Mouse (Mus musculus): ENCODE results near the gene Apba2.

The Apba2 gene

GRCm38 (mm10) chr7:64665120-64665519 is 163.6 kb downstream of the Apba2 start:
- DNase-seq = no peak

DNA sequence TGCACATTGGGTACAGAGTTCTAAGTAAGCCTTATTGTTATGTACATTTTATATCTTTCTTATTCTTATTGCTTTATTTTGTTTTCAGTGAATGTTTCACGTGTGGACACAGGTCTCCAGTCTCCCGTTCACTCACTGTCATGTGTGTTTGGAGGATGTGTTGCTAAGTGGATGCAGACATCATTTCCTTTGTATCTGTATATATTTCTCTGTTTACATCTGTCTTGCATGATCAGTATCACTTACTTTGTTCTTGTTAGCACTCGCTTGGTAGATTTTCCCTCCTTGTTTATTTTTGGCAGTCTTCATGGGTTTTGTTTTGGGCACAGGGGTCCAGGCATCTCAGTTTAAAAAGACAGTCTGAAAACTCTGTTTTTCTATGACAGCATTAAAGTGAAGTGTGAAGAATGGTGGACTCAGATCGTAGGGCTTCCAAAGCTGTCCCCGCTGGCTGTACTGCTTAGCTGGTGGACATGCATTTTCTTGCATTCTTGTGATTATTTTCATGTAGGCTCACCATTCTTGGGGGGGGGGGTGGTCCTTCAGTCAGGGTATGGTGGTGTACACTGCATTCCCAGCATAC is 164.3 kb downstream of the Apba2 start:
- DNase-seq = no peak

- no peak for DNase-seq
Measured at GRCm38 (mm10) chr7:64667959-64668358, 166.5 kb downstream of the Apba2 start.

DNA sequence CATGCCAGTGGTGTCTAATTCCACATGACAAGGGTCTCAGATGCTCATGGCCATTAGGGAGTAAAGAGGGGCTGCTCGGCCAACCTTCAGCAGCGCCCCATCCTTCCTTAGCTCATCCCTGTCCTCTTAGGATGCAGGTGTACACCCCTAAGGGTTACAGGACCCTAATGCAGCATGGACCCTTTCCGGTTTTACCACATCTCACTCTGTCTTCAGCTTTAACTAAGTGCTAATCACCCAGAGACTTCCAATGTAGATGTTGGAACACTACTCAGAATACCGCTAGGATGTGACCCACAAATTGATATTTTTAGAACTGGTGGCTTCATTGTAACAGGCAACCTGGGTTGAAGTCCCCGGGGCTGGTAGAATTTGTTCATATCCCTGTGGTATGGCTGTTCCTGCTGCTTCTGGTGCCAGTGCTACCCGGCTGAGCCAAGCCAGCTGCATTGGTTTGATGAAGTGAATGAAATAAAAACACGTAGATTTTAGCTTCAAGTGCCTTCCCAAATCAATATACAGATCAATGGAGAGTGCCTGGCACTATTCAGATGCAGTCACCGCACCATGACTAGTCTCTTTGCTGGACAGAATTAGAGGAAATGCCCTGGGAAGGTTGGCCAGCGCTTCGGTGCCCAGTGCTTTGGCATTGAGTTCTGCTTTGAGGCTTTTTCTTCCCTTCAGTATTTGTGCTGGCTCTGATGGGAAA is 178.4 kb downstream of the Apba2 start:
- DNase-seq = no peak

DNA sequence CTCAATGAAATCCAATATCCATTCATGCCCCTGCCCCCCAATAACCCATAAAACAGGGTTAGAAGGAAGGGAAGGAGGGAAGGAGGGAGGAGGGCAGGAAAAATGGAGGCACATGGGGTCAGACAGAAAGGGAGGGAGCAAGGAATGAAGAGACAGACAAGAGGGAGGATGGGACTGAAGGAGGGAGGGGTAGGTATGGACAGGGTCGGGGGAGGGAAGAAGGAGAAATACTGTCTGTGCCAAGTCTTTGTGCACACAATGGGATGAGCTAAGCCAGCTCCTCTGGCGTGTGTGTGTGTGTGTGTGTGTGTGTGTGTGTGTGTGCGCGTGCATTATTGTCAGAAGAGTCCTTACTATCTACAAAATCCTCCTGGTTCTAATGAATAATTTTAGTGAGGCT is 183.4 kb downstream of the Apba2 start:
- DNase-seq = no peak

DNA sequence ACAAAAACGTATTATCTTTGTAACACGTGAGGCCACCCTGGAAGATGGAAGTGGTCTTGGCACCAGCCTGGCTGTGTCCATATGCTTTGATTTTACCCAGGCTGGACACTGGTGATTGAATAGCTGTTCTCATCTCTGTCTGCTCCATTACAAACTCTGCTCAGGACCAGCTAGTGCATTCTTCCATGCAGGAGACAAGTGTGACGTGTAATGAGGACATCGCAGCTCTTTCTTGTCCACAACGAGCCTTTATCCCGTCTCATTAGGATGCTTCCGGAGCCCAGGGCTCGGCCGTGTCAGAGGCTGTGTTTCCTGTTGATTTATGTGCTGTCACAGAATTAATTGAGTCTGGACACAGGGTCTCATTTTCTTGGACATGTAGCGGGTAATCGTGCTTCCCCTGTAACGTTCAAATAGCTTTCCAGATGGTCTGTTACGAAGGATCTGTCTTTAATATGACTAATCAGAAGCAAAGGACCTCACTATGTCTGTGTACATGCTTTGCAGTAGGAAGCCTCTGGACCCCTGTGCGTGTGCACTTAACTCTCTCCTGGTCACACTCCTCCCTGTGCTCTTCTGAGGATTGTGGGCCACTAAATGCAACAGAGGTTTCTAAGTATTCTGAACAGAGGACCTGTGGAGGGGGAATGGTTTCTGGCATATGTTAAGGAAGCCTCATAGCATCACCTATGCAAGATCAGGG is 186.8 kb downstream of the Apba2 start:
- no peak for DNase-seq

- DNase-seq = no peak
Measured at GRCm38 (mm10) chr7:64691831-64692230, 190.3 kb downstream of the Apba2 start.

DNA sequence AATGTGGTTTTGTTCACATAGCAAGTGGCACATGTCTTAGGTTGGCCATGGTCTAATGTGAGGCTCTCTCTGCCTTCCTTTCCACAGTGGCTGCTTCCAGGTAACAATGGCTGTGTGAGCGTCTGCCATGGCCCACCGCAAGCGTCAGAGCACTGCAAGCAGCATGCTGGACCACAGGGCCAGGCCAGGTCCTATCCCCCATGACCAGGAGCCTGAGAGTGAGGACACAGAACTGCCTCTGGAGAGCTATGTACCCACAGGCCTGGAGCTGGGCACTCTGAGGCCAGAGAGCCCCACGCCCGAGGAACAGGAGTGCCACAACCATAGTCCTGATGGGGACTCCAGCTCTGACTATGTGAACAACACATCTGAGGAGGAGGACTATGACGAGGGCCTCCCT is 193.4 kb downstream of the Apba2 start:
- DNase-seq = no peak

DNA sequence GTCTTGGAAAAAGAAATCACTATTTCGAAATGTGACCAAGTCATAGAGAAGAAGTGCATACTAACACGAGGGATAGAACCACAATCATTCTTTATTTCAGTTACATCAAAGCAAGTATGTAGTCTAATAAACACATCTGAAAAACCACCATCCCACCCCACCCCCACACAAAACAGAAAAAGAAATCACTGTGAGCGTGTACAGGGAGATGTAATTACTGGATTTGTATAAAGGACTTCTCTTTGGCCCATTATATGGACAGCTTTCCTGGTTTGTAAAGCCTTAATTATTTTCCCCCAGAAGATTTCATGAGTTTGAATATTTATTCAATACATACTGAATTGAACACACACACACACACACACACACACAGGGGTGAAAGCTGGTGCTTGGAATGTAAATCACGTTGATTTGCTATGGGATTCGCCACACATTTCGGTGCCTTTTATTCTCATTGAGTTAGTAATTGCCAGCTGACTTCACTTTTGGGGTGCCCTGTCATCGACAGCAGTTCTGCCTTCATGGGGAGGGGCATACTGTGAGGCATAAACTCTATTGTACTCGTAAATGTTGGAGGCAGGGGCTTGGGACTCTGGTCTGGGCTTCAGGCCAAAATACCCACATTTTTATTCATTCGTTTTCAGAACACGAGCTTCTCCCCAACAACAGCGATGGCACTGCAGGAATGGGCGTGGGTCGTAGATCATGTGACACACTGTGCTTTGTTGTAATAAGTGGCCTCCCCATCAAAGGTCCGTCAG is 195.2 kb downstream of the Apba2 start:
- no peak for DNase-seq

GRCm38 (mm10) chr7:64697791-64698337 is 196.4 kb downstream of the Apba2 start:
- no peak for DNase-seq

DNA sequence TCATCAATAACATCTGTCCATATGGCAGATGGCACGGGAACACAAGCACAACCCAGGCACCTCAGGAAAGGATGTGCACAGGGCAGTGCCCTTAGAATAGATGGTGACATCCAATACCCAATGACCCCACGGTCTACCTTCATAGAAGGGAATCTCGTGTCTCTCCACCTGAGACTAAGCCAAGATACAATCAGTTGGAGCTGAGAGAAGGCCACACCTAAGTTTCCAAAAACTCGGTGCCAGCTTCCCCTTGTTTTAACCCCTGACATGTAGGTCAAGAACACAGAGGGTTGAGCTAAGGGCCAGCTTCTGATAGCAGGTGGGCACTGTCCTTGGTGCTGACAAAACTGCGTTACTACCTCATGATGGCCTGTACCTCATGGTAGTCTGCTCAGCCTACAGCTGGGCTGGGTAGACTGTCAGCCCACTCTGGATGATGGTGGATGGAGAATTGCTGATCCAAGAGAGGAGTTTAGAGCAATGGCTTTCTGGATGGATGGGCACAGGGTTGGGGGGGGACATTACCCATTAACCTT is 202.6 kb downstream of the Apba2 start:
- no peak for DNase-seq

- DNase-seq = no peak
Measured at GRCm38 (mm10) chr7:64708176-64708575, 206.7 kb downstream of the Apba2 start.

GRCm38 (mm10) chr7:64709520-64710262 is 208.2 kb downstream of the Apba2 start:
- no peak for DNase-seq

GRCm38 (mm10) chr7:64716286-64716685 is 214.8 kb downstream of the Apba2 start:
- DNase-seq = no peak

GRCm38 (mm10) chr7:64723313-64723712 is 221.8 kb downstream of the Apba2 start:
- DNase-seq = no peak

- no peak for DNase-seq
Measured at GRCm38 (mm10) chr7:64724409-64724808, 222.9 kb downstream of the Apba2 start.

DNA sequence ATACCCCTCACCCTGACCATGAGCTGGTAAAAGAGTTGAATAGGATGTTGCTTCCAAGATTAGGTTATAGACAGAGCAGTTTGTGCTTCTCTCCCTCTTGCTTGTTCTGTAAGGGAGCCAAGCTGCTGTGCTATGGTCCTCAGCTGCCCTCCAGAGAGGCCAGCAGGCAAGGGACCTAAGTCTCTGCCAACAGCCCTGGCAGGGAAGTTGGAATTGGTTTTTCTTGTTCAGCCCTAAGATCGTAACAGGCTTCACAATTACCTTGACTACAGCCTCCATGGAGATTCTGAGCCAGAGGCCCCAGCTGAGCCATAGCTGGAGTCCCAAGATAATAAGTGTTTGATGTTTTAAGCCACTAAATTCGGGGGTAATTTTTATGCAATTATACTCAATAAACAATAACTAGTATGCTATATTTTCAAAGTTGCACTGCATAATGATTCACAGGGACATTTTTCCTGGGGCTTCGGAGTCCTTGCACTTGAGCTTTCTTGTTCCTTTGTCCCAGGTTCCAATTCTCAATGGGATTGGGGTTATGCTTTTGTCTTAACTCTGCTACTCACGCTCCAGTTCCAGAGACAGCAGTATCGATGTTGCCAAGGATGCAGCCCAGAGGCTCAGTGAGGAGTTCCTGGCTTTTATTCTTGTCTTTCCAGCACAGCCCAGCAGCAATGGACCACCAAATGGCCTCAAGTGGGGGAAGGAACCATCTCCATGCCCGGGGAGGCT is 224.6 kb downstream of the Apba2 start:
- no peak for DNase-seq

GRCm38 (mm10) chr7:64728181-64728591 is 226.7 kb downstream of the Apba2 start:
- DNase-seq = no peak

GRCm38 (mm10) chr7:64728816-64729215 is 227.3 kb downstream of the Apba2 start:
- no peak for DNase-seq

DNA sequence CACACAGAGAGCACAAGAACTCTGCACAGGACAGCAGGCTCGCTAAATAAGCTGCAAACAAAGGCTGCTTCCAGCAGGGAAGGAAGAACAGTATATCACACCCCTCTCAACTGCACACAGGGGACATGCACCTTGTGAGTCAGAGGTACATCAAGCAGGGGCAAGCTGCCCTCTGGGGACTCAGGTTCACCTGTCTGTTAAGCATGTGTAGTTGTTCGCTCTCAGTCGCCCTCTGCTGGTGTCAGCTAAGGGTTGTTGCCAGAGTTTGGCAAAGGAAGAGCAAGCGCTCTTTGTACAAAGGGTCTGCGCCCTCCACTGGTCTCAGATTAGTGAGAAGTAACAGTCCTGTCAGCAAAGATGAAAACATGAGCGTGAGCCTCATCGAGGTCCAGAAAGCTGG is 228.3 kb downstream of the Apba2 start:
- DNase-seq = peak; percentile 77

GRCm38 (mm10) chr7:64739131-64739530 is 237.6 kb downstream of the Apba2 start:
- no peak for DNase-seq
